Mouse (Mus musculus): ENCODE results near the gene Rap1a. TPM values are rescaled to one million over a fixed set of nuclear protein-coding genes. Genes with fewer than 3 reads are reported as not detected.

The Rap1a gene
- polyA plus RNA-seq (2021; fragmentation: Nextera tagmentation): 31.0 and 52.4 TPM in 2 replicates
- long read RNA-seq, experiment 1, transcript Rap1a-201 (8 exons, 2,407 nt): major isoform, 153 of 171 reads
- long read RNA-seq, experiment 1, partial matches to known transcripts: 4 of 171 reads
- long read RNA-seq, experiment 1, other reads (novel, unspliced or antisense): 14 of 171 reads
- long read RNA-seq, experiment 2, transcript Rap1a-201 (8 exons, 2,407 nt): major isoform, 29 of 56 reads
- long read RNA-seq, experiment 2, partial matches to known transcripts: 19 of 56 reads
- long read RNA-seq, experiment 2, other reads (novel, unspliced or antisense): 8 of 56 reads

GRCm38 (mm10) chr3:105801191-105802166, at the start of gene Rap1a:
Gene Rap1a (minus strand): TSS chr3:105801336.

GRCm38 (mm10) chr3:105704031-105705008, 96.8 kb downstream of the Rap1a start, which contains the start of gene Inka2:
Gene Inka2 (plus strand): TSS chr3:105704599.

GRCm38 (mm10) chr3:105687324-105688060, 113.6 kb downstream of the Rap1a start, which contains the start of gene Ddx20:
Gene Ddx20 (minus strand): TSS chr3:105687574.

Other genes with a start within 250 kb of the Rap1a start
- 6.6 and 7.3 TPM in 2 replicates for gene Ddx20, start 113.8 kb downstream of the Rap1a start, polyA plus RNA-seq (2021; fragmentation: Nextera tagmentation)
- gene Inka2, start 96.7 kb downstream of the Rap1a start, polyA plus RNA-seq (2021; fragmentation: Nextera tagmentation): 16.3 and 17.3 TPM in 2 replicates
- gene Adora3, start 69.5 kb upstream of the Rap1a start, polyA plus RNA-seq (2021; fragmentation: Nextera tagmentation): 0.38 and 0.63 TPM in 2 replicates
- not detected in 2 replicates for gene Tmigd3, start 69.6 kb upstream of the Rap1a start, polyA plus RNA-seq (2021; fragmentation: Nextera tagmentation)
- gene I830077J02Rik, start 131.3 kb upstream of the Rap1a start, polyA plus RNA-seq (2021; fragmentation: Nextera tagmentation): 0.58 and 1.8 TPM in 2 replicates
- gene Wdr77, start 158.0 kb upstream of the Rap1a start, polyA plus RNA-seq (2021; fragmentation: Nextera tagmentation): 28.7 and 33.4 TPM in 2 replicates
- gene Atp5f1, start 158.8 kb upstream of the Rap1a start, polyA plus RNA-seq (2021; fragmentation: Nextera tagmentation): 510 and 604 TPM in 2 replicates
- 0.17 and 0.23 TPM in 2 replicates for gene Ovgp1, start 172.4 kb upstream of the Rap1a start, polyA plus RNA-seq (2021; fragmentation: Nextera tagmentation)
- 1.5 and 2.0 TPM in 2 replicates for gene Pifo, start 213.3 kb upstream of the Rap1a start, polyA plus RNA-seq (2021; fragmentation: Nextera tagmentation)
- gene Chil5, start 231.5 kb upstream of the Rap1a start, polyA plus RNA-seq (2021; fragmentation: Nextera tagmentation): 0.26 TPM in 2 replicates

Data from left cerebral cortex, adult 6 months (tissue).